ENCODE assay signal across 14 mouse cellular contexts in the genomic region with DNA sequence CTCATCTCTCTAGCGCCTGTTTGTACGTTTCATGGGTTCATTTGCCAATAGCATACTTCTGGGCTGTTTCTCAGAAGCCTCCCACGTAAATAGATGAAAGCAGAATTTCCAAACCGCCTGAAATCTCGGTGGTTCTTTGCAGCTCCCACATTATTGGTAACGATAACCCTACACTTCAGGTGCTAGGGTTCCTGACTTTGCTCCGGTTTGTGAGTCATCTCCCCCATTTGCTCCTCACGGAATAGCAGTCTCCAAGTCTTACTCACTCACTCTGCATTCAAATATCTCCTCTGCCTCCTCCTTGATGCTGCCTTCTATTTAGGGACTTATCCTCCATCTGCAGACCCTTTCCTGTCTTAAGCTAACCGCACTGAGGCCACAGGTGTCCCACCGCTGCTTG.
"Had no signal": no experiment of that assay in that cellular context is flagged by ENCODE, and none has a peak within 500 bp of the region (broad histone marks: within the 10 kb centered on the region; RNA-seq: fewer than 3 reads in every experiment).

No protein-coding gene starts in this region.

- H3K4me1 ChIP-seq: limb, embryonic 15.5 days; liver, embryonic 12.5 days; midbrain, embryonic 12.5 days; neural tube, embryonic 13.5 days had no signal

- H3K4me3 ChIP-seq: limb, embryonic 15.5 days; liver, embryonic 12.5 days; midbrain, embryonic 12.5 days; neural tube, embryonic 13.5 days had no signal

- H3K27ac ChIP-seq: kidney, postnatal 0 days; limb, embryonic 15.5 days; liver, embryonic 12.5 days; macrophage; midbrain, embryonic 12.5 days; neural tube, embryonic 13.5 days; stomach, postnatal 0 days had no signal

- DNase-seq: kidney, adult 11 months; kidney, adult 9 months; kidney, postnatal 36 days; lung, embryonic 14.5 days; lung, postnatal 10 days; thymus, adult 18-20 months; thymus, postnatal 14 days had no signal
